Mouse (Mus musculus) midbrain, embryonic 13.5 days (tissue): ENCODE data around the gene Tmem199. TPM values are rescaled to one million over a fixed set of nuclear protein-coding genes. Genes with fewer than 3 reads are reported as not detected.
A peak's percentile ranks its signal among the peaks of the same experiment; 100 is the strongest.

ENCODE experiments used
- ATAC-seq: fragments of 200-750 bp; cut with Nextera tagmentation; 2 replicates; pipeline ENCODE4 v1.8.0; 2017; ENCODE audit warnings: mild to moderate bottlenecking, moderate TSS enrichment, moderate library complexity
- H3K27ac ChIP-seq: fragments of 300-500 bp; sonication (generic); 2 replicates; pipeline ENCODE4 v1.5.1; 2015; ENCODE audit warnings: inconsistent platforms, mild to moderate bottlenecking, moderate library complexity
- H3K27me3 ChIP-seq: fragments of 300-500 bp; sonication (generic); 2 replicates; pipeline ENCODE4 v1.6.1; 2015; ENCODE audit warnings: mild to moderate bottlenecking, inconsistent platforms
- H3K36me3 ChIP-seq: fragments of 300-500 bp; sonication (generic); 2 replicates; pipeline ENCODE4 v1.6.1; 2015; ENCODE audit warnings: mild to moderate bottlenecking, inconsistent platforms
- H3K4me1 ChIP-seq: fragments of 300-500 bp; sonication (generic); replicated peaks from 2 replicates; pipeline ENCODE4 v1.6.1; 2015; ENCODE audit warnings: inconsistent platforms
- H3K4me2 ChIP-seq: fragments of 300-500 bp; sonication (generic); replicated peaks from 2 replicates; pipeline ENCODE4 v1.6.1; 2015; ENCODE audit warnings: moderate library complexity, mild to moderate bottlenecking, inconsistent platforms
- H3K4me3 ChIP-seq: fragments of 300-500 bp; sonication (generic); replicated peaks from 2 replicates; pipeline ENCODE4 v1.5.1; 2015; ENCODE audit warnings: mild to moderate bottlenecking, inconsistent platforms
- H3K9ac ChIP-seq: fragments of 300-500 bp; sonication (generic); replicated peaks from 2 replicates; pipeline ENCODE4 v1.6.1; 2015; ENCODE audit warnings: mild to moderate bottlenecking, inconsistent platforms
- H3K9me3 ChIP-seq: fragments of 300-500 bp; sonication (generic); 2 replicates; pipeline ENCODE4 v1.6.1; 2016; ENCODE audit warnings: mild to moderate bottlenecking, inconsistent platforms
- WGBS: fragments of 180-500 bp; shearing (Covaris S2); methylation state at CpG from one replicate; pipeline ENCODE4 v1.1.7; 2015; 5-methylcytosine and 5-hydroxymethylcytosine counted together
- polyA plus RNA-seq: library from polyadenylated mRNA; unstranded; fragments of >200 nt; fragmentation: Nextera tagmentation; extraction: Ambion mirVana; gene quantifications from 2 replicates; pipeline ENCODE4 v1.2.1, GENCODE M21; 2015

Tmem199 gene
- polyA plus RNA-seq, 1 experiment from 2014 or later = 97.6 TPM

- no peak overlapping the region for H3K27ac ChIP-seq
- no peak for ATAC-seq
- H3K9ac ChIP-seq = 0 out of 2 replicates have a peak overlapping the region, but pooled peaks have one; percentile 6
- H3K27me3 ChIP-seq = peaks cover 16% of the 10 kb centered on the region; the same call in 1 of the 2 replicates
- H3K4me3 ChIP-seq = no peak overlapping the region
- 42% methylated on average over 16 of the region's 16 CpGs for WGBS
- H3K4me2 ChIP-seq = peak overlapping the region; percentile 6; the same call in 1 of the 2 replicates
- H3K36me3 ChIP-seq = no peaks in the 10 kb centered on the region
- H3K9me3 ChIP-seq = no peaks in the 10 kb centered on the region
- H3K4me1 ChIP-seq = peaks cover 35% of the 10 kb centered on the region
Measured at GRCm38 (mm10) chr11:78499543-78499942, 12.4 kb downstream of the Tmem199 start.

GRCm38 (mm10) chr11:78499004-78499403 lies 13.0 kb downstream of the Tmem199 start, which contains the start of gene Vtn:
Vtn (plus strand) TSS chr11:78499091.
- Histone ChIP-seq H3K4me1 (peaks cover 40% of the 10 kb centered on the region), H3K9me3 (no peaks in the 10 kb centered on the region), H3K4me2 (peak within 1 kb of the TSS; percentile 77), H3K27ac (peak within 1 kb of the TSS; percentile 95), H3K36me3 (no peaks in the 10 kb centered on the region), H3K9ac (peak within 1 kb of the TSS; percentile 65), H3K4me3 (peak within 1 kb of the TSS; percentile 88), H3K27me3 (peaks cover 16% of the 10 kb centered on the region; the same call in 1 of the 2 replicates)
- 46% methylated on average over 7 of the region's 7 CpGs for whole genome bisulfite sequencing
- no peak for ATAC-seq

GRCm38 (mm10) chr11:78497544-78498522 lies 14.1 kb downstream of the Tmem199 start, which contains the start of gene Sarm1:
Sarm1 (minus strand) TSS chr11:78497754.
- peak within 1 kb of the TSS; percentile 77 for H3K9ac ChIP-seq
- H3K27ac ChIP-seq = peak within 1 kb of the TSS; percentile 95
- H3K4me3 ChIP-seq = peak within 1 kb of the TSS; percentile 88
- WGBS = 3% methylated on average over 36 of the region's 36 CpGs
- peaks cover 41% of the 10 kb centered on the region for H3K4me1 ChIP-seq
- ATAC-seq = peak; percentile 96
- H3K27me3 ChIP-seq = peaks cover 16% of the 10 kb centered on the region; the same call in 1 of the 2 replicates
- H3K4me2 ChIP-seq = peak within 1 kb of the TSS; percentile 77
- H3K9me3 ChIP-seq = no peaks in the 10 kb centered on the region
- no peaks in the 10 kb centered on the region for H3K36me3 ChIP-seq

- peak overlapping the region; percentile 77 for H3K4me2 ChIP-seq
- under 1% methylated on average over 44 of the region's 44 CpGs for WGBS
Measured at GRCm38 (mm10) chr11:78497071-78497541, 14.9 kb downstream of the Tmem199 start.

GRCm38 (mm10) chr11:78495904-78496303 lies 16.1 kb downstream of the Tmem199 start:
- peak overlapping the region; percentile 77 for H3K9ac ChIP-seq
- peak overlapping the region; percentile 77 for H3K4me2 ChIP-seq
- 9% methylated on average over 6 of the region's 6 CpGs for WGBS
- peak overlapping the region; percentile 88 for H3K4me3 ChIP-seq
- H3K27ac ChIP-seq = no peak overlapping the region
- peaks cover 46% of the 10 kb centered on the region for H3K4me1 ChIP-seq
- no peak for ATAC-seq
- no peaks in the 10 kb centered on the region for H3K9me3 ChIP-seq
- no peaks in the 10 kb centered on the region for H3K36me3 ChIP-seq
- peaks cover 26% of the 10 kb centered on the region for H3K27me3 ChIP-seq

More at GRCm38 (mm10) chr11:78497071-78497541, 14.9 kb downstream of the Tmem199 start:
- H3K4me3 ChIP-seq = peak overlapping the region; percentile 88
- H3K9me3 ChIP-seq = no peaks in the 10 kb centered on the region
- no peaks in the 10 kb centered on the region for H3K36me3 ChIP-seq
- peaks cover 41% of the 10 kb centered on the region for H3K4me1 ChIP-seq
- H3K27me3 ChIP-seq = peaks cover 16% of the 10 kb centered on the region; the same call in 1 of the 2 replicates
- H3K27ac ChIP-seq = peak overlapping the region; percentile 95
- peak; percentile 82 for ATAC-seq
- H3K9ac ChIP-seq = peak overlapping the region; percentile 77

- H3K27ac ChIP-seq = no peak overlapping the region
- peak overlapping the region; percentile 54 for H3K9ac ChIP-seq
- WGBS = 7% methylated on average over 48 of the region's 48 CpGs
Measured at GRCm38 (mm10) chr11:78490781-78491241, 21.2 kb downstream of the Tmem199 start.

GRCm38 (mm10) chr11:78488168-78488567 lies 23.8 kb downstream of the Tmem199 start:
- Histone ChIP-seq H3K27me3 (peaks cover 46% of the 10 kb centered on the region), H3K9ac (0 out of 2 replicates have a peak overlapping the region, but pooled peaks have one; percentile 28), H3K4me3 (no peak overlapping the region), H3K9me3 (no peaks in the 10 kb centered on the region), H3K4me1 (peaks cover 17% of the 10 kb centered on the region), H3K36me3 (peaks cover 45% of the 10 kb centered on the region), H3K27ac (no peak overlapping the region), H3K4me2 (no peak overlapping the region)
- 4% methylated on average over 8 of the region's 8 CpGs for WGBS
- no peak for ATAC-seq

More at GRCm38 (mm10) chr11:78490781-78491241, 21.2 kb downstream of the Tmem199 start:
- Histone ChIP-seq H3K4me2 (peak overlapping the region; percentile 54), H3K4me1 (peaks cover 35% of the 10 kb centered on the region), H3K36me3 (peaks cover 24% of the 10 kb centered on the region), H3K4me3 (peak overlapping the region; percentile 26), H3K9me3 (no peaks in the 10 kb centered on the region), H3K27me3 (peaks cover 46% of the 10 kb centered on the region)
- peak; percentile 91 for ATAC-seq

- peaks cover 79% of the 10 kb centered on the region for H3K36me3 ChIP-seq
- 65% methylated on average over 7 of the region's 7 CpGs for WGBS
- ATAC-seq = no peak
Measured at GRCm38 (mm10) chr11:78483639-78484038, 28.3 kb downstream of the Tmem199 start.

GRCm38 (mm10) chr11:78475289-78475688 lies 36.7 kb downstream of the Tmem199 start:
- 79% methylated on average over 3 of the region's 3 CpGs for WGBS

More at GRCm38 (mm10) chr11:78483639-78484038, 28.3 kb downstream of the Tmem199 start:
- H3K27ac ChIP-seq = no peak overlapping the region
- 0 out of 2 replicates have a peak, but pooled peaks cover 3% of the 10 kb centered on the region for H3K4me1 ChIP-seq
- H3K4me2 ChIP-seq = no peak overlapping the region
- no peak overlapping the region for H3K9ac ChIP-seq
- peaks cover 13% of the 10 kb centered on the region for H3K27me3 ChIP-seq
- H3K9me3 ChIP-seq = no peaks in the 10 kb centered on the region
- no peak overlapping the region for H3K4me3 ChIP-seq

GRCm38 (mm10) chr11:78471326-78472103 lies 40.5 kb downstream of the Tmem199 start:
- H3K4me3 ChIP-seq = no peak overlapping the region
- peaks cover 3% of the 10 kb centered on the region for H3K4me1 ChIP-seq
- H3K27ac ChIP-seq = no peak overlapping the region
- 95% methylated on average over 10 of the region's 10 CpGs for WGBS
- no peaks in the 10 kb centered on the region for H3K27me3 ChIP-seq
- no peak for ATAC-seq
- H3K36me3 ChIP-seq = peaks cover 51% of the 10 kb centered on the region
- no peaks in the 10 kb centered on the region for H3K9me3 ChIP-seq
- no peak overlapping the region for H3K9ac ChIP-seq
- H3K4me2 ChIP-seq = no peak overlapping the region

More at GRCm38 (mm10) chr11:78475289-78475688, 36.7 kb downstream of the Tmem199 start:
- Histone ChIP-seq H3K9ac (no peak overlapping the region), H3K36me3 (peaks cover 69% of the 10 kb centered on the region), H3K4me3 (no peak overlapping the region), H3K27me3 (no peaks in the 10 kb centered on the region), H3K27ac (no peak overlapping the region), H3K9me3 (no peaks in the 10 kb centered on the region), H3K4me1 (no peaks in the 10 kb centered on the region), H3K4me2 (no peak overlapping the region)
- ATAC-seq = no peak

- Histone ChIP-seq H3K9ac (no peak overlapping the region), H3K27ac (no peak overlapping the region), H3K36me3 (peaks cover 25% of the 10 kb centered on the region), H3K4me2 (no peak overlapping the region), H3K4me3 (no peak overlapping the region), H3K9me3 (no peaks in the 10 kb centered on the region), H3K4me1 (peaks cover 15% of the 10 kb centered on the region), H3K27me3 (no peaks in the 10 kb centered on the region)
- WGBS = 72% methylated on average over 3 of the region's 3 CpGs
- ATAC-seq = no peak
Measured at GRCm38 (mm10) chr11:78467932-78468331, 44.0 kb downstream of the Tmem199 start.
